17 mouse cellular contexts compared by ENCODE assay signal in genomic region chr11:103984067-103984466, GRCm38 (mm10). TPM values are rescaled to one million over a fixed set of nuclear protein-coding genes. Genes with fewer than 3 reads are reported as not detected.
A peak's percentile ranks its signal among the peaks of the same experiment; 100 is the strongest.
DNase-seq lines count a peak whose midpoint lies in the region; ATAC-seq and TF ChIP-seq lines count a peak whose summit lies in the region.
"Had no signal": no experiment of that assay in that cellular context is flagged by ENCODE, and none has a peak within 500 bp of the region (broad histone marks: within the 10 kb centered on the region; RNA-seq: fewer than 3 reads in every experiment).

No protein-coding gene starts in this region.

- no peak for TF ChIP-seq POLR2A in limb, embryonic 14.5 days (IDR thresholded peaks at IDR 0.05; ENCODE audit: borderline replicate concordance, extremely low read depth, insufficient read depth, insufficient read length)
- no peak for TF ChIP-seq POLR2A in thymus, adult 2 months (IDR thresholded peaks at IDR 0.05; ENCODE audit: control insufficient read depth, extremely low read depth, insufficient read depth, low read length, poor library complexity)

- H3K36me3 ChIP-seq in limb, embryonic 14.5 days (ENCODE audit: control insufficient read depth, insufficient read depth, low read length), result peaks cover 55% of the 10 kb centered on the region
- H3K36me3 ChIP-seq in intestine, embryonic 15.5 days, result peaks cover 8% of the 10 kb centered on the region; the same call in 1 of the 2 replicates
- H3K36me3 ChIP-seq in thymus, adult 2 months (ENCODE audit: control insufficient read depth, insufficient read depth, low read length), result peaks cover 26% of the 10 kb centered on the region

- peak; percentile 9 for DNase-seq in lung, postnatal 36 days
- DNase-seq in lung, postnatal 25 days (ENCODE audit: low spot score), result no peak
- no peak for DNase-seq in limb, embryonic 14.5 days (ENCODE audit: low spot score)
- DNase-seq in ovary, postnatal 10 days (ENCODE audit: low spot score), result no peak
- DNase-seq in thymus, adult 2 months, result no peak
- DNase-seq: cerebellum, adult 9-10 months; heart, postnatal 14 days; kidney, adult 9 months; layer of hippocampus, adult 9-11 months; lung, postnatal 10 days; midbrain, embryonic 14.5 days had no signal

- 59% methylated on average over 5 of the region's 5 CpGs for WGBS in limb, embryonic 14.5 days
- 64% methylated on average over 5 of the region's 5 CpGs for WGBS in intestine, embryonic 15.5 days
- WGBS in thymus, adult 2 months, result 50% methylated on average over 5 of the region's 5 CpGs

- no peak overlapping the region for H3K4me3 ChIP-seq in brown adipose tissue, adult 24 weeks (ENCODE audit: insufficient read depth, low read depth, low read length)
- H3K4me3 ChIP-seq in limb, embryonic 14.5 days (replicated peaks; ENCODE audit: low read length), result no peak overlapping the region
- no peak overlapping the region for H3K4me3 ChIP-seq in intestine, embryonic 15.5 days (replicated peaks)
- H3K4me3 ChIP-seq in thymus, adult 2 months (ENCODE audit: control insufficient read depth, insufficient read depth, low read length), result no peak overlapping the region

- no peak for TF ChIP-seq CTCF in thymus, adult 2 months (IDR thresholded peaks at IDR 0.05; ENCODE audit: borderline replicate concordance, control insufficient read depth, extremely low read depth, insufficient read depth, low read length, poor library complexity)

- no peaks in the 10 kb centered on the region for H3K9me3 ChIP-seq in limb, embryonic 14.5 days (ENCODE audit: control insufficient read depth, low read length)
- H3K9me3 ChIP-seq in intestine, embryonic 15.5 days, result no peaks in the 10 kb centered on the region

- ATAC-seq in limb, embryonic 14.5 days (ENCODE audit: low FRiP score, low read depth), result no peak
- no peak for ATAC-seq in intestine, embryonic 15.5 days
- ATAC-seq: forebrain, embryonic 14.5 days; hindbrain, postnatal 0 days; Patski had no signal

- H3K27ac ChIP-seq in brown adipose tissue, adult 24 weeks (replicated peaks; ENCODE audit: low read depth, low read length), result peak overlapping the region; percentile 69
- H3K27ac ChIP-seq in limb, embryonic 14.5 days (replicated peaks; ENCODE audit: low read depth, low read length), result peak overlapping the region; percentile 68; the same call in 1 of the 2 replicates
- H3K27ac ChIP-seq in intestine, embryonic 15.5 days, result no peak overlapping the region
- no peak overlapping the region for H3K27ac ChIP-seq in thymus, adult 2 months (ENCODE audit: control insufficient read depth, insufficient read depth, low read length)
- H3K27ac ChIP-seq: hindbrain, postnatal 0 days; stomach, postnatal 0 days had no signal

- H3K9ac ChIP-seq in limb, embryonic 14.5 days (ENCODE audit: low read depth, low read length, severe bottlenecking), result no peak overlapping the region
- no peak overlapping the region for H3K9ac ChIP-seq in intestine, embryonic 15.5 days

- H3K27me3 ChIP-seq in limb, embryonic 14.5 days (ENCODE audit: control insufficient read depth, insufficient read depth, low read length), result no peaks in the 10 kb centered on the region
- no peaks in the 10 kb centered on the region for H3K27me3 ChIP-seq in intestine, embryonic 15.5 days (replicated peaks)
- H3K27me3 ChIP-seq in thymus, adult 2 months (ENCODE audit: control insufficient read depth, insufficient read depth, low read length), result no peaks in the 10 kb centered on the region
- H3K27me3 ChIP-seq: Patski had no signal

- H3K4me2 ChIP-seq in limb, embryonic 14.5 days (replicated peaks; ENCODE audit: low read depth, low read length, severe bottlenecking), result no peak overlapping the region
- no peak overlapping the region for H3K4me2 ChIP-seq in intestine, embryonic 15.5 days (replicated peaks)

- peaks cover 2% of the 10 kb centered on the region; the same call in 1 of the 2 replicates for H3K4me1 ChIP-seq in brown adipose tissue, adult 24 weeks (ENCODE audit: control insufficient read depth, insufficient read depth, insufficient read length, low read length)
- no peaks in the 10 kb centered on the region for H3K4me1 ChIP-seq in limb, embryonic 14.5 days (ENCODE audit: control insufficient read depth, insufficient read depth, low read length)
- no peaks in the 10 kb centered on the region for H3K4me1 ChIP-seq in intestine, embryonic 15.5 days (replicated peaks)
- no peaks in the 10 kb centered on the region for H3K4me1 ChIP-seq in thymus, adult 2 months (replicated peaks; ENCODE audit: control insufficient read depth, insufficient read depth, low read length)

RNA-seq across cellular contexts. Expression of gene Arf2, which starts 17.5 kb away (rescaled TPM):
- 10.4 and 13.6 TPM in 2 replicates for polyA plus RNA-seq in brown adipose tissue, adult 24 weeks (2012; ENCODE audit: insufficient read depth, insufficient read length, missing spikeins)
- 47.0 and 52.7 TPM in 2 replicates for polyA plus RNA-seq in limb, embryonic 14.5 days (2012; rRNA removed)
- 75.2 and 78.7 TPM in 2 replicates for polyA plus RNA-seq in limb, embryonic 14.5 days (2014; fragmentation: Nextera tagmentation; extraction: Ambion mirVana)
- 43.6 and 48.2 TPM in 2 replicates for polyA plus RNA-seq in intestine, embryonic 15.5 days (2015; fragmentation: Nextera tagmentation; extraction: Ambion mirVana)
- polyA plus RNA-seq in thymus, adult 2 months (2012; rRNA removed), result 10.4 and 14.7 TPM in 2 replicates

RNA-seq across cellular contexts. Expression of gene Nsf, which starts 30.2 kb away (rescaled TPM):
- polyA plus RNA-seq in brown adipose tissue, adult 24 weeks (2012; ENCODE audit: insufficient read depth, insufficient read length, missing spikeins), result 12.2 and 17.1 TPM in 2 replicates
- polyA plus RNA-seq in limb, embryonic 14.5 days (2012; rRNA removed), result 33.5 and 39.7 TPM in 2 replicates
- 43.6 and 44.9 TPM in 2 replicates for polyA plus RNA-seq in limb, embryonic 14.5 days (2014; fragmentation: Nextera tagmentation; extraction: Ambion mirVana)
- 47.9 and 50.0 TPM in 2 replicates for polyA plus RNA-seq in intestine, embryonic 15.5 days (2015; fragmentation: Nextera tagmentation; extraction: Ambion mirVana)
- polyA plus RNA-seq in thymus, adult 2 months (2012; rRNA removed), result 52.5 and 59.3 TPM in 2 replicates

Comparison
In these comparisons a context has a peak if more than half of its experiments do, and no peak if none do; other contexts are left out.
1. H3K27ac ChIP-seq: peak in brown adipose tissue, adult 24 weeks (single experiment) and limb, embryonic 14.5 days (single experiment); none in intestine, embryonic 15.5 days (single experiment) and thymus, adult 2 months (single experiment).